Mouse (Mus musculus) midbrain, embryonic 12.5 days (tissue): ENCODE data around the gene Gcnt4. TPM values are rescaled to one million over a fixed set of nuclear protein-coding genes. Genes with fewer than 3 reads are reported as not detected.

Experiments used
- polyA plus RNA-seq: library from polyadenylated mRNA; unstranded; fragments of >200 nt; fragmentation: Nextera tagmentation; extraction: Ambion mirVana; gene quantifications from 2 replicates; pipeline ENCODE4 v1.2.1, GENCODE M21; 2016

The Gcnt4 gene
- polyA plus RNA-seq, 1 experiment from 2014 or later: 0.23 TPM

Other genes with a start within 250 kb of the Gcnt4 start
- gene Ankrd31, start 176.4 kb upstream of the Gcnt4 start, polyA plus RNA-seq: 0.05 TPM in 2 replicates
- gene 1700029F12Rik, start 109.7 kb downstream of the Gcnt4 start, polyA plus RNA-seq: not detected in 2 replicates
- gene Fam169a, start 142.6 kb downstream of the Gcnt4 start, polyA plus RNA-seq: 12.9 and 13.4 TPM in 2 replicates
- gene Gm6169, start 174.5 kb downstream of the Gcnt4 start, polyA plus RNA-seq: 0.24 and 0.85 TPM in 2 replicates
- 35.7 and 39.2 TPM in 2 replicates for gene Gfm2, start 213.2 kb downstream of the Gcnt4 start, polyA plus RNA-seq
- gene Nsa2, start 213.2 kb downstream of the Gcnt4 start, polyA plus RNA-seq: 48.9 and 60.9 TPM in 2 replicates